Mouse (Mus musculus): ENCODE data around the gene Abca1. TPM values are rescaled to one million over a fixed set of nuclear protein-coding genes. Genes with fewer than 3 reads are reported as not detected.

Abca1 gene
- total RNA-seq (2021): 10 to 100 TPM; 15.9 to 19.5 TPM

DNA sequence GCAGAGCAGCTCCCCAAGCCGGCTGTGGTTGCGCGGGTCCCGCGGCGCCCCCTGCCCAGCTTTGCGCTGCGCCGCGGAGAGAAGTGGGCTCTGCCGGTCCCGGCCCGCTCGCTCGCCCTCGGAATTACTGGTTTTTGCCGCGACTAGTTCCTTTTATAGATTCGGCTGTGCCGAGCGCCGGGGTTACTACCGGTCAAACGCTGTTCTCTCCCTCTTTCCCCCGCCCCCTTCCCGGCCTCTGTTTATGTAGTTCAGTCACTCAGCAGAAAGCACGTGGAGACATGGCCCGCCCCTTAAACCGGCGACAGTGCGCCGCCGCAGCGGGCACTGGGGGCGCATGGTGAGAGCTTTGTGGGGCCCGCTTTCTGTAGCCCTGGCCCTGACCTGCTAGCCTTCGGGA lies at the start of gene Abca1:
Gene Abca1, minus strand, starts transcription at position 129 of the 400 bp plus-strand sequence.
- intact Hi-C loops (cut with DNase I): loop anchor here (2.0 to 5.0 kb wide), 3 partner anchors 37 to 198 kb away; no protein-coding TSS in a partner anchor
- peak; percentile 79 to 86 for DNase-seq (ENCODE audit: low spot score in 2 of 2)

DNA sequence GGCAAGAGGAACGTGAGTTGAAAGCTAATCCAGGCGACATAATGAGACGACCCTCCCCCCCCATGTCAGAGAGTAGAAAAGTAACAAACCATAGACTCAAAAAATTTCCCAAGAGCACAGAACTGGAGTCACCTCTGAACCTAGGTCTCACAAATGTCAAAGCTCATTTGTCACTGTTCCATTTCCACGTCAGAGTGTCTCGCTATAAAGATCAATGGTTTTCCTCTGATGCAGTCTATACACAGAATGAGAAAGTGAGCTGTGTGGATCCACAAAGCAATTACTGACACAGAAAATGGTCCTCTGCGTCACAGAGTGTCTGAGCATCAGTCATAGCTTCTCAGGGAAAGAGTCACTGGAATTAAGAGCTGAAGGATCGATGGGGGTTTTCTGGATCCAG lies 44.8 kb upstream of the Abca1 start:
- intact Hi-C loops (cut with DNase I): no loop called here
- DNase-seq (ENCODE audit: low spot score in 2 of 2): no peak

DNA sequence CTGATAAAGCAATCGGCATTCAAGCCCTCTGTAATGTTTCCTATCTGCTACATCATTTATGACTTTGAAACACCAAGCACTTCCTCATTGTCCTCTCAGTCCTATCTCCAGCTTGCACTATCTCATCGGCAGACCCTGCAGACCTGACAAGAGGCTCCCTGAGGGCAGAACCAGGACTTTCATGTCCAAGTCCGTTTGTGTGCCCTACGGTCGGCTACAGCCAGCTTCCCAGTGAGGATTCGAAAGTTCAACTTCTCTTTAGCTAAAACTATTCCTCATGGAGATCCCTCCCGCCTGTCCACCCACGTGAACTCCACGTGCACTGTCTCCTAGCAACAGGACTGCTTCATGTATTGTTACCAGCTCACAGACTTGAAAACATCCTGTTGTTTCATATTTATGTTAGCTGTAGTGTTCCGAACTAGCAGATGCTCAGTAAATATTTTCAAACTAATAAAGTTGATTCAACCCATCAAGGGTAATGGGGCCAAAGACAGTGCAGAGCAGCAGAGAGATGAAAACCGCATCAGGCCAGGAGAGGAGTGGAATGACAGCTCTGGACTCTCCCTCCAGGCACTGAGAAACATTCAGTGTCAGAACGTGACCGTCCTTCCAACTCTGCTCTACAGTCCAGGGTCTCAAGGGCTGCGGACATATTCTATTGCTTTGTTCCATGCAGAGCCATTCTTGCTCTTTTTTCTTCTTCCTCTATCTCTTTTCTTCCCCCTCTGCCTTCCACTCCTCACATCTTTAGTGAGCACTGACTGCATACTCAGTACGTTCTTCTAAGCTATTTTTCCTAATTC lies 44.1 kb upstream of the Abca1 start:
- intact Hi-C loops (cut with DNase I): no loop called here
- no peak for DNase-seq (ENCODE audit: low spot score in 2 of 2)

DNA sequence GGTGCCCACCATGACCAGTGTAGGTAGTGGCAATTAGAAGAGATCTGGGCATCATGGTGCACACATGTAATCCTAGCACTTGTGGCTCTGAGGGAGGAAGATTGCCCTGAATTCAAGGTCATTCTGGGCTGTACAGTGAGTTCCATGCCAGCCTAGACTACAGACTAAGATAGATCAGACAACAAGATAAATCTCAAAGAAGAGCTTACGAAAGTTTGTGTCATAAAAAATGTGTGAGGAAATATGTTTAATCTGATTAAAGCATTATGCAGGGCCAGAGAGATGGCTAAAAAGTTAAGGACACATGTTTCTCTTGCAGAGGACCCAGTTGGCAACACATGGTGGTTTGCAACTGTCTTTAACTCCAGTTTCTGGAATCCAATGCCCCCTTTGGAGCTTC lies 40.6 kb upstream of the Abca1 start:
- no peak for DNase-seq (ENCODE audit: low spot score in 2 of 2)
- intact Hi-C loops (cut with DNase I): no loop called here

DNA sequence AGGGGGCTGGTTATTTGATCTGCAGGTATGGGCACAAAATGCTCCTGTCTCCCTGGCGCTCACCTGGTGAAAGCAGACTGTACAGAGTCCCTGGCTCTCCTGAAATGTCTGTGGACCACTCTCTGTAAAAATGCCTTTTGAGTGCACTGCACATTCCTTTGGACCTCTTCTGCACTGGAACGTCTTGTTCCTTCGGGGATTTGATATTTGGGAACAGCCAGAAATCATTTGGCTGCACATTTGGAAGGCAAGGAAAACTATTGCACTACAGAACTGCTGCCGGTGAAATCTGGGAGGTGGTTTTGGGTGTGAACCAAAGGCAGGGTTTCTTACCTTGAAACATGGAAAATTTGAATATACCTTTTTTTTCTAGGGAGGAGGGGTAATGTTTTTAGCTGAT lies 38.1 kb upstream of the Abca1 start:
- no peak for DNase-seq (ENCODE audit: low spot score in 2 of 2)
- intact Hi-C loops (cut with DNase I): loop anchor here (2.0 kb wide), 1 partner anchor 39 kb away; the partner anchor contains the start of gene Abca1

DNA sequence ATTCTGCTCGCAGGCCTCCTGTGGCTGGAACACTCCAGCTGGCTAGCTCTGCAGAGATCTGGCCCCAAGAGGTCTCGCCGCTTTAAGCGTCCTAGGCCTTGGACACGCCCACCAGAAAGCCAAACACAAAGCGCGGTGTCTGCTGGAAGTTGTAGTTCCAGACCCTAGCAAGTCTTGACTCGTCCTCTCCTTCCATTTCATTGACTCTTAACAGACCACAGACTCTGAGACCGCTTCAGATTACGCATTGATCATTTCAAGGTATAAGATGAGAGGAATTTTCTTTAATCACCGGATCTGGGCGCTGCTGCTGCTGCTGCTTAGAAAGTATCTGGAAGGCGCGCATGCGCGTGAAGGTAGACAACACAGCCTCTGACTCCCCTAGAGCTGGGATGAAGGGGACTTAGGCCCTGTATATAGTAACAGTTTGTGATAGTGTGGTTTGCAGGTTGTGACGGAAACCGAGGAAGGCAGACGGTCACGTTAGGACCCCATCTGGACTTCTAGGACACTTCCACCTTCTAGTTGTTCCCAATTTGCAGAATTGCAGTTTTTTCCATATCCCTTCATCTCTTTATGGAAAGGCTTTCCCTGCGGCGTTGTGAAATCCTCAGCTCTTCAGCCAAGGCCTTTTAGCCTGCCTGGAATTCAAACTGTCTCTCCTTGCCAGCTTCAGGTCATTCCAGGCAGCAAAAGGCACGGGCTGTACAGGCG lies 36.5 kb upstream of the Abca1 start:
- peak; percentile 88 to 90 for DNase-seq (ENCODE audit: low spot score in 2 of 2)
- intact Hi-C loops (cut with DNase I): loop anchor here (1.0 to 2.0 kb wide), 2 partner anchors 21 to 37 kb away; partner anchors contain the start of gene Abca1

DNA sequence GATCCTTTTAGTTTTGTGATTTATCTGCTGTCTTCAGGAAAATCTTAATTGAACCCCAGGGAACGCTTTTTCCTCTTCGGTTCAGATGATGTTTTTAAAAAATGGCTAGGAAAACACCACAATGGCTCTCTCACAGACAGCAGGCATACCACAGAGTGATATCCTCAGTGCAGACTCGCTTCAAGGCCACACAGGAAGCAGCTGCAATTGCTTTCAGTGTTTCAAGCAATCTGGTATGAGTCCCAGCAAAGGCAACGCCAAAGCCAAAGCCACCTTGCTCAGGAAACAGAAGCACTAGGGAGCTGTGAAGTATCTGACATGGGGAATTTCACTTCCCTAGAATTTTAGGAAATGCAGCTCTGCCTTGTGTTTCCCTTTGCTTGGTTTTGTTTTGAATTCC lies 27.4 kb upstream of the Abca1 start:
- DNase-seq (ENCODE audit: low spot score in 2 of 2): no peak

DNA sequence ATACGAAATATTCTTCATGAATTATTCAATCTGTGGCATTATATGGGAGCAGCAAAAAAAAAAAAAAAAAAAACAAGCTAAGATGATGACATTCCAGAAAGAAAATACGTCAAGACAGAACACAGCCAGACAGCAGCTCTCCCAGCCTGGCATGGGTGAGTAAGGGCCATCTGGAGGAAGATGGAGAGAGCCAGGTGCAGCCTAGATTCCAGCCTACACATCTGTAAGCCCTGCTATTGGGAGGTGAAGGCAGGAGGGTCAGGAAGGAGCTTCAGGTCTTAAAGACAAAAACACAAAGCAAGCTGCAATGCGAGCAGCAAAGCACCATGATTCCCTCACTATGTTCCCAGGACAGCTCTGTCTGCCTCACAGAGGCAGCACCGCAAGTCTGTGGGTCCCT lies 26.9 kb upstream of the Abca1 start:
- peak in 1 of 2 experiments; percentile 16 for DNase-seq (ENCODE audit: low spot score in 2 of 2)
- intact Hi-C loops (cut with DNase I): no loop called here

More for the DNA sequence above, 27.4 kb upstream of the Abca1 start:
- intact Hi-C loops (cut with DNase I): no loop called here

DNA sequence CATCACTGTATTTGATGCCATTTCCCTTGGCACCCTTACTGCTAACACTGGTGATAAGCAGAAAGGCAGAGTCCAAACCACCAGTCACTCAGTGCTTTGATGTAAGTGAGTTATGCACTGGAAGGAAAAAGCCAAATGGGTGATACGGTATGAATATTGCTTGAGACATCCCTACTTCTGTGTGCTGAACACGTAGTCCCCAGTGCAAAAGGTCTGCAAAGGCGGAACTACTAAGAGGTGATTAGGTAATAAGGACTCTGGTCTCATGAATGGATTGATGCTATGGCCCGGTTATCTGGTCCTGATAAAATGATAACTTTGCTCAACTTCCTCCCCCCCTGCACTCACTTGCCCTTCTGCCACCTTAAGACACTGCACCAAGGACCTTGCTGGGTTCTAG lies 26.4 kb upstream of the Abca1 start:
- intact Hi-C loops (cut with DNase I): no loop called here
- no peak for DNase-seq (ENCODE audit: low spot score in 2 of 2)

DNA sequence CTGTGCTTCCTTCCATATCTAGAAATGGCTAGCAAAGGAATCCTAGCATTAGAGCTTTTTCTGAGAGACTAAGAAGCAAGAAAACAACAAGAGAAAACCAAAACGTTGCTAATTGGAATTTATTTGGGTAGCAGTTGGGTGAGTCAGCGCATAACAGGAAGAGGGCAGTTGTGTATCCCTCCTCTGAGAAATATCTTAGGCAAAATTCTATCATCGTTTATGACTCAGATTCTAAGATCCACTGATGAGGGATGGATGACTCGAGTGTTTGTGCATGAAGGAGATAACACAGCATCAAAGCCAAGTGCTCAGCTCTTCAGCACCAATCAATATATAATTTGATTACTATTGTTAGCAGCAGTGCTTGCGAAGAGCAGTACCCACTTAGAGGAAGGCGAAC lies 21.8 kb upstream of the Abca1 start:
- intact Hi-C loops (cut with DNase I): no loop called here
- DNase-seq (ENCODE audit: low spot score in 2 of 2): no peak

DNA sequence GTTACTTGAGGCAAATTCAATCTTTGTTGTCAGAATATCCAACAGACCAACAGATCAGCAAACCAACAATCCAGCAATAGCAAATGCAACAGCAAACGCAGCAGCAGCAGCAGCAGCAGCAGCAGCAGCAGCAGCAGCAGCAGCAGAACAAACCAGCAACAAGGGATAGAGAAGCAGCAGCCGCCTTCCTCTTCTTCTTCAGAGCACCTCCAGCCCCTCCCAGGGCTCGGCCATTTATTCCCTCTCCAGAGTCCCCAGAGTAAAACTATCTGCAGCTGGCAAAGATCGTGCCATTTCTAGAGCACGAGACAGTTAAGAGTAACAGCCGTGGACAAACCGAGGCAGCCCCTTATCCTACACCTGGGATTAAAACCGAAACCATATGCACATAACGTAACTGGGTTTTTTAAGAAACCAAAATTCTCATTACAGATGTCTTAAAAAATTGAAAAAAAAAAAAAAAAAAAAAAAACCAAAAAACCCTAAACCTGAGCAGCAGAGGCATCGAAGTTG lies 19.7 kb upstream of the Abca1 start:
- DNase-seq (ENCODE audit: low spot score in 2 of 2): no peak
- intact Hi-C loops (cut with DNase I): no loop called here

DNA sequence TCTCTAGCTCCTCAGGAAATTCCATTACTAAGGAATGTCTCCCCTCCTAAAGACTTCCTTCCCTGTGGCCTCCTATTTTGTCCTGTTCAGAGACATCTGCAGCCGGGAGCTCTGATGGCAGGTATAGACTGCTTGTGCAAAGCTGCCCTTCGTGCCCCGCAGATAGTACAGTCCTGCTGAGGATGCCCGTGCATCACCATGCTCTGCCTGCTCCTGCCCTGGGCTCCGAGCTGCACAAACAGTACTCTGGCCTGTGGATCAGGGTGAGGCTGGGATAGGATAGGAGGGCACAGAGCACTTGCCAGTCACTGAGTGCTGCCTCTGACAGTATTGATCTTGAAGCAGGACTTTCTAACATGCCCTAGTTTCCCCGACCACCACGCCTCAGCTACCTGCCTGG lies 18.8 kb upstream of the Abca1 start:
- intact Hi-C loops (cut with DNase I): no loop called here
- DNase-seq (ENCODE audit: low spot score in 2 of 2): no peak

DNA sequence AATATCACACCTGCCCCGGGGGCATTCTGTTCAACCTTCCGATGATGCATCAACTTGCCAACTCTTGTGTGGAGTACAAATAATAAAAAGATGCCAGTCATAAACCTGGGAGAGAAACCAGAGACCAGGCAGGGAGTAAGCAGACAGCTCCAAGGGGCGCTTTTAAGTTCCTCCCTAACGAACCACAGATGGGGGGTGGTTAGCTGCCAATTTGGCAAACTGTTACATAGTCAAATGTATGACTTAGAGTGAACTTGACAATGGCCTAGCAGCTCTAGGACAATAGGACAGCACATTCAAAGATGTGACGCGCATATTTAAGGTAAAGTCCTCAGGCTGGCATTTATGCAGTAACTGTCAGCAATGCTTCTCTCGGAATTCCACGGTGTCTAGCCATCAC lies 18.0 kb upstream of the Abca1 start:
- DNase-seq (ENCODE audit: low spot score in 2 of 2): no peak
- intact Hi-C loops (cut with DNase I): no loop called here

DNA sequence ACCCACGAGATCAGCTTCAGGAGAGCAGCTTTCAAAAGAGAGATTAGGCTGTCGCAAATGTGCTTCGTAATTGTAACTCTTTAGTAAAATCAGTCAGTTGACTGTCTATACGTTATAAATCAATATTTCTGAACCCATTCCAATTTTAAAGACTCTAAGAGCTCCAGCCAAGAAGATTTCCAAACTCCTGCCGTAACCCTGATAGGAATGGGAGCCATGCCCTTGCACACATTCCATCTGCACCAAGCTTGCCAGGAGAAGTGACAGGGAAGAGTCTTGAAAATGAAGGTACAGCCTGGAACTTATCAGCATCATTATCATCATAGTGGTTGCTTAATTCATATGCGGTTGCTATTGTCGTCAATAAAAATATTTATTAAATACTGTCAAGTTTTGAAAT lies 15.2 kb upstream of the Abca1 start:
- intact Hi-C loops (cut with DNase I): no loop called here
- no peak for DNase-seq (ENCODE audit: low spot score in 2 of 2)

DNA sequence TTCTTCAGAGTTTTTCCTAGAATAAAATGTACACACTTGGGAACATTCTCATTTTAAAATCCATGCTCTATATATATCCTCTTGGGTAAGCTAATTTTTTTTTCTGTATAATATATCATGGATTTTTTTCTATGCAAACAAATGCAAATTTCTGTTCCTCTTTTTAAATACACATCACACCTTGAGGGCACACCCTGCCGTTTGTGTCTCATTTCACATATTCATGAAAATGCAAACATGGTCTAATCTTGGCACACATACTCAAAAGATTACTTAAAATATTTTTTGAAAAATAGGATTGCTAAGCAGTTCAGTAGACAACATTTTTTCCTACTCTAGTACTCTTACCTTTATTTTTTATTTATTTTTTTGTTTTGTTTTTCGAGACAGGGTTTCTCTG lies 10.7 kb upstream of the Abca1 start:
- intact Hi-C loops (cut with DNase I): no loop called here
- DNase-seq (ENCODE audit: low spot score in 2 of 2): no peak

DNA sequence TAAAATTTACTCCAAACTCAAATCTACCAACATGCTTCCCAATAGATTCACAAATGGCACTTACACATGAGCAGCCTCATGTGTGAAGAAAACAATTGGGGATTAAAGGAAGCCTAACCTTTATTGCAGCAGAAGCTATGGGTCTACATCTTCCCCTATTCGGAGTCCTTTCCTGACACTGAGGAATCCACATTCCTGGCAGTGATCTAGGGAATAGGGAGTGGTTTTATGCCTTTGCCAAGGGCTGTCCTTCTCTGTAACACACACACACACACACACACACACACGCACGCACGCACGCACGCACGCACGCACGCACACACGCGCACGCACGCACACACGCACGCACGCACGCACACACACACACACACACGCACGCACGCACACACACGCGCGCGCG lies 5.5 kb upstream of the Abca1 start:
- intact Hi-C loops (cut with DNase I): no loop called here
- no peak for DNase-seq (ENCODE audit: low spot score in 2 of 2)

DNA sequence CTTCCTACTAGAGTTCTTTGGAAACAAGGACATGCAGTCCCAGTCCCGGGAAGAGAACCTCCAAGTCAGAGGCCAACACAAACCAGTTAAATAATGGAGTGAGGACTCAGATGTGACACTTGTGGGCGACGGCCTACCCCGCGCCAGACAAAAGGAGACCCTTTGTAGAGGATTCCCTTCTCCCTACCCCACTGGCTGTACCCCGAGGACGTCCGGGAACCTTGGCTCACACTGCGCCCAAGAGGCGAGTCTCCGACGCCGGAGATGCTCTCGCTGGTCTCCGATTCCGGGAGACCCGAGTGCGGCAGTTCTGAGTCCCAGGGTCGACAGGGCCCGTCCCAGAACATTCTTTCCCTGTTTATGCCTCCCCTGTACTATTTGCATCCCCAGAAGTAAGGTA lies 519 bp downstream of the Abca1 start:
- intact Hi-C loops (cut with DNase I): loop anchor here (2.0 to 5.0 kb wide), 3 partner anchors 38 to 198 kb away; no protein-coding TSS in a partner anchor
- peak; percentile 18 to 29 for DNase-seq (ENCODE audit: low spot score in 2 of 2)

DNA sequence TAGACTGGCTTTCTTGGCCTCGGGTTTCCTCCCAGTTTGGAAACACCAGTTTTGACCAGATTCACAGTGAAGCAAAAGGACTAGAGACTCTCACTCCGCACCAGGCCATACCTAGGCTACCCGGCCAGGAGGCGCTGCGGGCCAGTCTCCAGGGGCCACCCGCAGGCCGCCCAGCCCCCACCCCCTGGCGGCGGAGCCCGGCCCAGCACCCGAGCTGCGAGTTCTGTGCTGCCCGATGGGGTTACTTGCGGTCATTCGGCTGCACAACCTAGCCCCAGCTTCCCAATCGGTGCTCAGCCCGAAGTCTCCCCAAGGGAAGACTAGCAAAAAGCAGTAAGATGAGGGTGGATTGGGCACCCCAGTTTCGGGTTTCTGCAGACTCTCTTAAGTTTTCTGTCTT lies 1.1 kb downstream of the Abca1 start:
- intact Hi-C loops (cut with DNase I): loop anchor here (2.0 to 5.0 kb wide), 3 partner anchors 38 to 199 kb away; no protein-coding TSS in a partner anchor
- DNase-seq (ENCODE audit: low spot score in 2 of 2): peak; percentile 70 to 75

DNA sequence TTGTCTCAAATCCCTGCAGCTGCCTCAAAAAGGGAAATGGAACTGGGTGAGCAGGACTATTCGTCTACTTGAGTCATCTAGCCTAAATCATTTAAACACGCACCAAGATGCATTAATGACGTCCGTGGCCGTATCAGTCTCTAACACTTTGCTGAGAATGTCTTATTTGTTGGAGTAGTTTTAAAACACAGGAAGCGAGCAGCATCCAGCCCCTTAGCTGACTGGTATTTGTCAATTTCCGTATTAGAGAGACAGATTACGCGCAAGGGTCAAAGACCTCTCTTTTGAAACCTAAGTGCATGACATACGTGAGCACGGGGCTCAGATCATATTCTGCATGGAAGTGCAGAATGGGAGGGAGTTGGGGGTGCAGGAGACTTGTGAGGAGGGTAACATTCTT lies 4.2 kb downstream of the Abca1 start:
- DNase-seq (ENCODE audit: low spot score in 2 of 2): no peak
- intact Hi-C loops (cut with DNase I): loop anchor here (5.0 kb wide), 1 partner anchor 202 kb away; no protein-coding TSS in a partner anchor

DNA sequence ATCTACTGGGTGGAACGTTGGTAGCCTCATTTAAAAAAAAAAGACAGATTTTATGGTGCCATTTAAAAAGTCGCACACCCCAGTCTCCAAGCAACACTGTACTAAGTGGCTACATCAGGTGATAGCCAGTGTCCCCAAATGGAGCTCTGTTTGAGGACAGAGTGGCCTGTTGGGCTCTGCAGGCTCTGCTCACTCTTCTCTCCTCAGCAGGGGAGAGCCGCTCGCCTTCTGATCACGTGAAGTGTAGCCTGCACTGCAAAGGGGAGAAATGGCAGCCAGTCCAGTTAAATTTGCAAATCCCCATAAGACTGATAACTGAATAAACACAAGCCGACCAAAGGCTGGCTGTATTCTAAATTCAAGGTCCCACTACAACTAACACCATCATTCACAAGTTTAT lies 6.0 kb downstream of the Abca1 start:
- no peak for DNase-seq (ENCODE audit: low spot score in 2 of 2)
- intact Hi-C loops (cut with DNase I): no loop called here

DNA sequence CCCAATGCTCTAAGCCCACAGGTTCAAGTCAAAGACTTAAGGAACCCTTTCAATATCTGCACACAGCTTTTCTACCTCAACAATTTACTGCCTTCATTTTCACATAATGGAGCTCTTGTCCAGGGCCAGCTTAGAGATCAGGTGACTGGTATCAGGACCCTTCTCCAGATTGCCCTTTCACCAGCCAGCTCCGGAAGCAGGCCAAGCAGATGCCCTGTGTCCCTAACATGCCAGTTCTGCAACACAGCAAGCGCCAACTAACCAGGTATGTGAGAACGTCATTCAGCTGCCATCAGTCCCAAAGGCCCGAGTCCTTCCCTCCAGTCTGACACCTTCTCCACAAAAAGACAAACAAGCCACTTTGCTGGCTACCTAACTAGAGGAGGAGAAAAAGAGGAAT lies 6.6 kb downstream of the Abca1 start:
- DNase-seq (ENCODE audit: low spot score in 2 of 2): no peak
- intact Hi-C loops (cut with DNase I): no loop called here

Measured in left cerebral cortex, postnatal 36 days (tissue).